Mouse (Mus musculus): ENCODE measurements around the gene Ppat. TPM values are rescaled to one million over a fixed set of nuclear protein-coding genes. Genes with fewer than 3 reads are reported as not detected.

Gene Ppat
- polyA plus RNA-seq (2014; fragmentation: Nextera tagmentation; extraction: Ambion mirVana), result 73.0 and 87.1 TPM in 2 replicates

GRCm38 (mm10) chr5:76951106-76952027, at the start of gene Ppat, which contains the start of gene Paics:
TSS of gene Ppat (minus strand) at chr5:76951578.
TSS of gene Paics (plus strand) at chr5:76951307.
- H3K4me1 ChIP-seq (replicated peaks; ENCODE audit: control insufficient read depth, insufficient read depth, low read length), result peaks cover 30% of the 10 kb centered on the region
- under 1% methylated on average over 81 of the region's 81 CpGs for WGBS

DNA sequence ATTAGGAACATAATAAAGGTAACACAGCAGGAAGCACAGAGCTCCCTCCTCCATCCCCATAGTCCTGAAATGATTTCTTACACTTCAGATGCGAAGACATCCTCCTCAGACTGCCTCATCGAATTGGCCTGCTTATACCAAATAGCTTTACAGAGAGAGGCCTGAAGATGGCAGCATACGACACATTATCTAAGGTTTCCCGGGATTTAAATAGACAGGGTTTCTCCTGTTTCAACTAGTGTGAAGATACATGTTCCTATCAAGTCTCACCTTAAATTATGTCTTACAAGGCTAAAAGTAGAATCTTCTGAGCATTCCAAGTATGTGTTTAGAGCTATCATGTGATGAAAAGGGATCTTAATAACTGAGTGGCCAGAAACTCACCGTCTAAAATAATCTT, 47.0 kb upstream of the Ppat start:
- Histone ChIP-seq H3K9ac (ENCODE audit: low read depth, low read length) (no peak overlapping the region), H3K27me3 (replicated peaks; ENCODE audit: control insufficient read depth, insufficient read depth, low read length) (no peaks in the 10 kb centered on the region), H3K4me2 (no peak overlapping the region), H3K36me3 (ENCODE audit: control insufficient read depth, insufficient read depth, low read length) (peaks cover 42% of the 10 kb centered on the region), H3K4me1 (replicated peaks; ENCODE audit: control insufficient read depth, insufficient read depth, low read length) (no peaks in the 10 kb centered on the region), H3K9me3 (ENCODE audit: control insufficient read depth, low read length) (no peaks in the 10 kb centered on the region; the same call in 1 of the 2 replicates), H3K4me3 (ENCODE audit: low read depth, low read length) (no peak overlapping the region), H3K27ac (ENCODE audit: low read depth, low read length) (no peak overlapping the region)
- 70% methylated on average over 5 of the region's 5 CpGs for WGBS
- DNase-seq (ENCODE audit: low spot score) (no peak), ATAC-seq (replicated peaks; ENCODE audit: low FRiP score) (no peak)

More at GRCm38 (mm10) chr5:76951106-76952027, at the start of gene Ppat, which contains the start of gene Paics:
- Histone ChIP-seq H3K27ac (ENCODE audit: low read depth, low read length) (peak within 1 kb of the TSS; percentile 82), H3K9ac (ENCODE audit: low read depth, low read length) (peak within 1 kb of the TSS; percentile 91), H3K9me3 (ENCODE audit: control insufficient read depth, low read length) (no peaks in the 10 kb centered on the region), H3K36me3 (ENCODE audit: control insufficient read depth, insufficient read depth, low read length) (peaks cover 11% of the 10 kb centered on the region; the same call in 1 of the 2 replicates), H3K4me2 (peak within 1 kb of the TSS; percentile 73), H3K27me3 (replicated peaks; ENCODE audit: control insufficient read depth, insufficient read depth, low read length) (no peaks in the 10 kb centered on the region), H3K4me3 (ENCODE audit: low read depth, low read length) (peak within 1 kb of the TSS; percentile 84)
- DNase-seq (ENCODE audit: low spot score), result peak; percentile 99
- peak; percentile 93 for ATAC-seq (replicated peaks; ENCODE audit: low FRiP score)

DNA sequence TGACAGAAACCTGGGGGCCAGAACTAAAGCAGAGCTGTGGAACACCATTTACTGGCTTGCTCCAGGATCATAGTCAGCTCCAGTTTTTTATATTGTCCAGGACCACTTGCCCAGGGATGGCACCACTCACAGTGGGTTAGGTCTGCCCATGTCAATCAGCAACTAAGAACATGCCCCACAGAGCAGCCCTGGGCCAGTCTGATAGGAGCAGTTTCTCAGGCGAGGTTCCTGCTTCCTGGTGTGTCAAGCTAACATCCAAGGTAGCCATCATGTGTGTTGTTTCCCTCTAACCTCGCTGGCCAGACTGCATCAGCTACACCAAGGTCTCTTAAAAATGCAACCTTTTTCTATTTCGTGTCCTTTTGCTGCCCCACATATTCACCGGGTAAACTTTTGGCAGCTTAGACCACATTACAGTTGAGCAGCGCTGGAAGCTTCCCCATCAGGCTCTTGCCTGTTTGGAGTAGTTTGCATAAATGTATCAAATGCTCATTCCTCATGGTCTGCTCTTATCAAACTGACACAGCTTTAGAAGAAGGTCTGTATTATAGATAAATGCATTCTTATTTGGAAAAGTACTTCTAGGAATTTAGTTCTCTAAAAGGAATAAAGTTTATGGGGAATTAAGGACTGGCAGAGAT, 41.9 kb upstream of the Ppat start:
- Histone ChIP-seq H3K4me3 (ENCODE audit: low read depth, low read length) (no peak overlapping the region), H3K9me3 (ENCODE audit: control insufficient read depth, low read length) (no peaks in the 10 kb centered on the region), H3K27ac (ENCODE audit: low read depth, low read length) (peak overlapping the region; percentile 52), H3K4me2 (no peak overlapping the region), H3K4me1 (replicated peaks; ENCODE audit: control insufficient read depth, insufficient read depth, low read length) (peaks cover 5% of the 10 kb centered on the region), H3K36me3 (ENCODE audit: control insufficient read depth, insufficient read depth, low read length) (peaks cover 58% of the 10 kb centered on the region), H3K27me3 (replicated peaks; ENCODE audit: control insufficient read depth, insufficient read depth, low read length) (no peaks in the 10 kb centered on the region), H3K9ac (ENCODE audit: low read depth, low read length) (no peak overlapping the region)
- WGBS, result 76% methylated on average over 5 of the region's 5 CpGs
- DNase-seq (ENCODE audit: low spot score), result peak; percentile 41
- peak; percentile 94 for ATAC-seq (replicated peaks; ENCODE audit: low FRiP score)

GRCm38 (mm10) chr5:76990789-76991188, 39.4 kb upstream of the Ppat start:
- H3K4me1 ChIP-seq (replicated peaks; ENCODE audit: control insufficient read depth, insufficient read depth, low read length), result peaks cover 5% of the 10 kb centered on the region
- no peaks in the 10 kb centered on the region for H3K27me3 ChIP-seq (replicated peaks; ENCODE audit: control insufficient read depth, insufficient read depth, low read length)
- H3K9ac ChIP-seq (ENCODE audit: low read depth, low read length), result 0 out of 2 replicates have a peak overlapping the region, but pooled peaks have one; percentile 5
- peak overlapping the region; percentile 70 for H3K27ac ChIP-seq (ENCODE audit: low read depth, low read length)
- WGBS, result 68% methylated on average over 3 of the region's 3 CpGs
- DNase-seq (ENCODE audit: low spot score) (no peak), ATAC-seq (replicated peaks; ENCODE audit: low FRiP score) (peak; percentile 71)
- H3K4me3 ChIP-seq (ENCODE audit: low read depth, low read length), result no peak overlapping the region
- peaks cover 50% of the 10 kb centered on the region for H3K36me3 ChIP-seq (ENCODE audit: control insufficient read depth, insufficient read depth, low read length)
- no peak overlapping the region for H3K4me2 ChIP-seq
- H3K9me3 ChIP-seq (ENCODE audit: control insufficient read depth, low read length), result no peaks in the 10 kb centered on the region

DNA sequence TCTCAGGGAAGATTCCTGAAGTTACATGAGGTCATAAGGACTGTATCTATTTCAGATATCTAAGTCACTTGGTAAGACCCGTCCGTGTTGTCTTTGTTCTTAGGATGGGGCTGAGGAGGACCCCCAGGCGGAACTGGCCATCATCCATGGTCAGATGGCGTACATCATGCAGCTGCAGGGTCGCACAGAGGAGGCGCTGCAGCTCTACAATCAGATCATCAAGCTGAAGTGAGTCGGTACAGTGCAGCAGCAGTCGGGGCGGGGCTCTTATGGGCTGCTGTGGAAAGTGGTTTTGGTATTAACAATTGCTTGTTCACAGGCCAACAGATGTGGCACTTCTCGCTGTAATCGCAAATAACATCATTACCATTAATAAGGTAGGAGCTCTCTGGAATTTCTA, 32.6 kb upstream of the Ppat start:
- WGBS, result 89% methylated on average over 11 of the region's 11 CpGs
- Histone ChIP-seq H3K4me2 (no peak overlapping the region), H3K27ac (ENCODE audit: low read depth, low read length) (no peak overlapping the region), H3K27me3 (replicated peaks; ENCODE audit: control insufficient read depth, insufficient read depth, low read length) (no peaks in the 10 kb centered on the region), H3K9me3 (ENCODE audit: control insufficient read depth, low read length) (no peaks in the 10 kb centered on the region), H3K4me3 (ENCODE audit: low read depth, low read length) (no peak overlapping the region), H3K9ac (ENCODE audit: low read depth, low read length) (no peak overlapping the region), H3K36me3 (ENCODE audit: control insufficient read depth, insufficient read depth, low read length) (peaks cover 50% of the 10 kb centered on the region), H3K4me1 (replicated peaks; ENCODE audit: control insufficient read depth, insufficient read depth, low read length) (no peaks in the 10 kb centered on the region)
- ATAC-seq (replicated peaks; ENCODE audit: low FRiP score) (no peak), DNase-seq (ENCODE audit: low spot score) (no peak)

- Histone ChIP-seq H3K4me1 (replicated peaks; ENCODE audit: control insufficient read depth, insufficient read depth, low read length) (peaks cover 5% of the 10 kb centered on the region), H3K36me3 (ENCODE audit: control insufficient read depth, insufficient read depth, low read length) (peaks cover 29% of the 10 kb centered on the region), H3K4me2 (peak overlapping the region; percentile 86), H3K9me3 (ENCODE audit: control insufficient read depth, low read length) (no peaks in the 10 kb centered on the region), H3K4me3 (ENCODE audit: low read depth, low read length) (peak overlapping the region; percentile 97), H3K27me3 (replicated peaks; ENCODE audit: control insufficient read depth, insufficient read depth, low read length) (no peaks in the 10 kb centered on the region), H3K9ac (ENCODE audit: low read depth, low read length) (peak overlapping the region; percentile 95), H3K27ac (ENCODE audit: low read depth, low read length) (no peak overlapping the region)
- 77% methylated on average over 8 of the region's 8 CpGs for WGBS
- no peak for ATAC-seq (replicated peaks; ENCODE audit: low FRiP score)
- no peak for DNase-seq (ENCODE audit: low spot score)
Observed at GRCm38 (mm10) chr5:76975736-76976135, 24.4 kb upstream of the Ppat start.

- Histone ChIP-seq H3K4me1 (replicated peaks; ENCODE audit: control insufficient read depth, insufficient read depth, low read length) (peaks cover 5% of the 10 kb centered on the region), H3K4me3 (ENCODE audit: low read depth, low read length) (peak within 1 kb of the TSS; percentile 97), H3K9me3 (ENCODE audit: control insufficient read depth, low read length) (no peaks in the 10 kb centered on the region), H3K27me3 (replicated peaks; ENCODE audit: control insufficient read depth, insufficient read depth, low read length) (no peaks in the 10 kb centered on the region), H3K9ac (ENCODE audit: low read depth, low read length) (peak within 1 kb of the TSS; percentile 95), H3K36me3 (ENCODE audit: control insufficient read depth, insufficient read depth, low read length) (peaks cover 25% of the 10 kb centered on the region), H3K4me2 (peak within 1 kb of the TSS; percentile 86), H3K27ac (ENCODE audit: low read depth, low read length) (peak within 1 kb of the TSS; percentile 88)
- peak; percentile 88 for ATAC-seq (replicated peaks; ENCODE audit: low FRiP score)
- peak; percentile 91 for DNase-seq (ENCODE audit: low spot score)
- under 1% methylated on average over 60 of the region's 60 CpGs for WGBS
Observed at GRCm38 (mm10) chr5:76974554-76975285, 23.3 kb upstream of the Ppat start, which contains the start of gene Srp72. TSS of gene Srp72 (plus strand) at chr5:76974683.

GRCm38 (mm10) chr5:76974207-76974553, 22.8 kb upstream of the Ppat start:
- H3K4me3 ChIP-seq (ENCODE audit: low read depth, low read length), result peak overlapping the region; percentile 97
- no peak for DNase-seq (ENCODE audit: low spot score)
- peak overlapping the region; percentile 95 for H3K9ac ChIP-seq (ENCODE audit: low read depth, low read length)
- peak overlapping the region; percentile 78 for H3K4me2 ChIP-seq
- no peaks in the 10 kb centered on the region for H3K27me3 ChIP-seq (replicated peaks; ENCODE audit: control insufficient read depth, insufficient read depth, low read length)
- H3K9me3 ChIP-seq (ENCODE audit: control insufficient read depth, low read length), result no peaks in the 10 kb centered on the region
- peak; percentile 14 for ATAC-seq (replicated peaks; ENCODE audit: low FRiP score)
- WGBS, result 4% methylated on average over 17 of the region's 17 CpGs
- peaks cover 5% of the 10 kb centered on the region for H3K4me1 ChIP-seq (replicated peaks; ENCODE audit: control insufficient read depth, insufficient read depth, low read length)
- no peak overlapping the region for H3K27ac ChIP-seq (ENCODE audit: low read depth, low read length)
- peaks cover 22% of the 10 kb centered on the region for H3K36me3 ChIP-seq (ENCODE audit: control insufficient read depth, insufficient read depth, low read length)

Measured in liver, embryonic 11.5 days (tissue).